Mouse (Mus musculus) cortical plate, adult 2 months (tissue): Measurements from ENCODE around the gene Cuta. TPM values are rescaled to one million over a fixed set of nuclear protein-coding genes. Genes with fewer than 3 reads are reported as not detected.
"Not testable (repeated sequence)": the region's sequence is repeated elsewhere in the genome, so short reads cannot be mapped to it uniquely, and the experiment has no call there.

Experiments
- H3K27ac ChIP-seq: fragments of 200-500 bp; 2 replicates; pipeline ENCODE4 v1.5.1; 2012; ENCODE audit warnings: low read length, control low read depth, inconsistent platforms; ENCODE audit not compliant: insufficient read depth
- H3K4me1 ChIP-seq: fragments of 200-500 bp; 2 replicates; pipeline ENCODE4 v1.6.1; 2011; ENCODE audit warnings: low read length; ENCODE audit not compliant: control insufficient read depth, insufficient read depth
- H3K4me3 ChIP-seq: fragments of 200-500 bp; 2 replicates; pipeline ENCODE4 v1.5.1; 2011; ENCODE audit warnings: mild to moderate bottlenecking, low read length, control low read depth; ENCODE audit not compliant: insufficient read depth
- CTCF ChIP-seq: fragments of 200-500 bp; IDR thresholded peaks from 2 replicates; pipeline ENCODE4 v1.5.1; 2011; ENCODE audit warnings: mild to moderate bottlenecking, control low read depth, low read length; ENCODE audit not compliant: insufficient read depth; ENCODE audit errors: extremely low read depth
- POLR2A ChIP-seq: fragments of 200-500 bp; IDR thresholded peaks from 2 replicates; pipeline ENCODE4 v1.6.1; 2011; ENCODE audit warnings: mild to moderate bottlenecking, low read length, control low read depth; ENCODE audit not compliant: insufficient read depth; ENCODE audit errors: extremely low read depth
- polyA plus RNA-seq: library from polyadenylated mRNA; depleted of rRNA; stranded (reverse); fragments of >200 nt; gene quantifications from 2 replicates; pipeline ENCODE4 v1.2.3, GENCODE M21; 2012; rRNA removed

The Cuta gene
- polyA plus RNA-seq = 136 and 139 TPM in 2 replicates

DNA sequence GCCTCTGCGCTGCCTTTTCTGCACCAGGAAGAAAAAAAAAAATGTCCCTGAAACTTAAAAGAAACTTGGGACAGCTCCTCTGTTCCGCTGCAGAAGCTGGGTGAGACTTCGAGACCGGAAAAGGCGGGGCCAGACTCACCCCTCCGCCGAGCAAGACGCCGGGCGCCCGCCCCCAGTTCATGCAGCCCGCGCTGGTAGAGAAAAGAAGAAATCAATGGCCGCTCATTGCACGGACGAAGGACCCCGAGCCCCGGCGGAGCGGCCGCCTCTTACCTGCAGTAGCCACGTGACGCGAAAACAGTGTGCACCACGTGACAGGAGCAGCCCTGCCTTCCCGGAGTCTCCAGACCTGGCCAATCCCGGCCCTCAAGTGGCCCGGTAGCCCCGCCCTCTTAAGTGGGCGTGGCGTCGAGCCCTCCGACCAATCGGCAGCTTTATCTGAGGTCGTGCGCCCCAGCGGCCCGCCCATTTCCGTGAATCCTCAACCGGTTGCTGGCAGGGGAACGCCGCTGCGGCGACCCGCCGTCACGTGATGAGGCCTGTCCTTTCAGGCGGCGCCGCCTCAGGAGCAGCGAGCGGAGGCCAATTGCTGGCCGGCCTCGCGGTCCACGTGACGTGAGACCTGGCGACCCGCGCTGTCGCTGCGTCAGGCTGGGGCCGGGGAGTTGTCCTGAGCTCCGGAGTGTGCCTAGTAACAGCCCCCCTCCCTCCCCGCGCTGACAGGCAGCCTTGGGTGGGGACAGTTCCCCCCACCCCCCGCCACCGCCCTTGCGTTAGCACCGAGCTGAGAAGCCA lies at the start of gene Cuta:
Gene Cuta, minus strand, starts transcription at position 392 of the 795 bp plus-strand sequence.
- Histone ChIP-seq H3K4me3 (peak within 1 kb of the TSS; percentile 48), H3K4me1 (peaks cover 6% of the 10 kb centered on the region; the same call in 1 of the 2 replicates), H3K27ac (peak within 1 kb of the TSS; percentile 97)
- TF ChIP-seq CTCF = no peak
- peak; percentile 83; the same call in 1 of the 2 replicates for TF ChIP-seq POLR2A

DNA sequence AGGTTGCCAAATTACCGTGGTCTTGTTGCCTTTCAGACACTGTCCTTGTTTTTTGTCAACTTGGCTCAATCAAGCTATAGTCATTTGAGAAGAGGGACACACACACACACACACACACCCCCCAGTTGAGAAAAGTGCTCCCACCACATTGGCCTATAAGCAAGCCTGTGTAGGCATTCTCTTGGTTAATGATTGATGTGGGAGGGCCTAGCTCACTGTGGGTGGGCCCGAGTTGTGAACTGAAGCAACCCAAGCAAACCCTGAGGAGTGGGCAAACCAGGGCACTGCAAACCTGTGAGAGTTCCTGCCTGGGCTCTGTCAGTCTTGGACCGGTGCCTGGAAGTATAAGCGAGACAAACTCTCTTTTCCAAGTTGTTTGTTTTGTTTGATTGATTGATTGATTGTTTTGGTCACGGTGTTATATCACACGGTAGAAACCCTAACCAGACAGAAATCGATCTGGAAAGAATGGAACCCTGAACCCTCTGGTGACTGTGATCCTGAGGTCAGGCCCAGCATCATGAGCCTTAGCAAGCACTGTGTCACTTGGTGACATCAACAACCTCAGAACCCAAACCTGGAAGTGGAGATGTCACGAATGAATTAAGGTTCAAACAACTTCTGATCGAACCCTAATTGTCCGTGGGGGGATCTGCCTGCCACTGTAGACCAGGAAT lies 46.3 kb upstream of the Cuta start:
- H3K4me3 ChIP-seq = no peak overlapping the region
- no peak overlapping the region for H3K27ac ChIP-seq
- TF ChIP-seq CTCF = no peak
- TF ChIP-seq POLR2A = no peak
- peaks cover 5% of the 10 kb centered on the region for H3K4me1 ChIP-seq

DNA sequence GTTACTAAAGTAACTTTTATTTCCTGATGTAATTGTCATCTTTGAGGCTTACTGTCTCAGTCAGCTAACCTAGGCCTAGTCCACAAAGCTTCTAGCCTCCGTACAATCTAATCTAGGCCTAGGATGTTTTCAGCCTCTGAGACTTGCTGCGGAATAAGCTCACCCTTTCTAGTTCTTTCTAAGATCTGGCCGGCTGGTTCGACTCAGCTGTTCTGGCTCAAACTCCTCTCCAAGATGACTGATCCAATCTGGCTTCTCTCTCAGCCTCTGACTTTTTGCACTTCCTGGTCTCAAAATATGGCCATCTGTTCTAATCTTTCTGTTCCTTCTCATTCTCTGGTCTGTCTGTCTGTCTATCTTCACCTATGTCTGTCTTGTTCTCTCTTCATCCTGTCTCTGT lies 44.0 kb upstream of the Cuta start:
- peaks cover 7% of the 10 kb centered on the region for H3K4me1 ChIP-seq
- TF ChIP-seq CTCF = no peak
- TF ChIP-seq POLR2A = no peak

DNA sequence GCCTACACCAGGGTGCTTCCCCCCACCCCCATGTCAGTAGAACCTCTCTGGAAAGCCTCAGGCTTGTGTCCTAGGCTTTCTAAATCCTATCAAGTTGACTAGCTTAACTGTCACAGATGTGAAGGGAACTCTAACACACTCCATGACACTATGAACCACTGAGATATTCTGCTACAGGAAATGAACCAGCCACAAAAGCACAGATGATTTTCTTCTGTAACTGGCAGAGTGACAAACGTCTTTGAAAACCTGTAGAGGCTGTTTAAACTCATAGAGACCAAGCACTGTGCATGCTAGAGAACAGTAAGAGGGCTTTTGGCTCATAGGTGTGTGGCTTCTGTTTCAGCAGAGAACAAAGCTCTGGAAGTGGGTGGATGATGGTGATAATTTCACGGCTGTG lies 41.7 kb upstream of the Cuta start:
- TF ChIP-seq CTCF (no peak), POLR2A (no peak)
- H3K4me1 ChIP-seq = peaks cover 7% of the 10 kb centered on the region
- no peak overlapping the region for H3K4me3 ChIP-seq
- peak overlapping the region; percentile 12; the same call in 1 of the 2 replicates for H3K27ac ChIP-seq

More for the DNA sequence above, 44.0 kb upstream of the Cuta start:
- Histone ChIP-seq H3K4me3 (no peak overlapping the region), H3K27ac (no peak overlapping the region)

DNA sequence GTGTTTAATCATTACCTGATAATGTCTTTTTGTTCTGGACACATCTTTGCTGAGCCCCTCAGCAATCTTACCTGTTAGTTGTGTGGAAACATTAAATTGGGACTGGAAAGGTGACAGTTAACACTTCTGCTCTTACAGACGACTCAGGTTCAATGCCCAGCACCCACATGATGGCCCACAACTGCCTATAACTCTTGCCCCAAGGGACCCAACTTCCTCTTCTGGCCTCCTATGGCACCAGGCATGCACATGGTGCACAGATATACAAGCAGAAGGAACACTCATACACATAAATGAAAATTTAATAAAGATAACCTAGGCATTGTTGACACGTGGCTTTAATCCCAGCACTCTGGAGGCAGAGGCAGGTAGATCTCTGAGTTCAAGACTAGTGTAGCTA lies 40.1 kb upstream of the Cuta start:
- Histone ChIP-seq H3K4me3 (no peak overlapping the region), H3K4me1 (peaks cover 9% of the 10 kb centered on the region), H3K27ac (no peak overlapping the region)
- no peak for TF ChIP-seq POLR2A
- no peak for TF ChIP-seq CTCF

DNA sequence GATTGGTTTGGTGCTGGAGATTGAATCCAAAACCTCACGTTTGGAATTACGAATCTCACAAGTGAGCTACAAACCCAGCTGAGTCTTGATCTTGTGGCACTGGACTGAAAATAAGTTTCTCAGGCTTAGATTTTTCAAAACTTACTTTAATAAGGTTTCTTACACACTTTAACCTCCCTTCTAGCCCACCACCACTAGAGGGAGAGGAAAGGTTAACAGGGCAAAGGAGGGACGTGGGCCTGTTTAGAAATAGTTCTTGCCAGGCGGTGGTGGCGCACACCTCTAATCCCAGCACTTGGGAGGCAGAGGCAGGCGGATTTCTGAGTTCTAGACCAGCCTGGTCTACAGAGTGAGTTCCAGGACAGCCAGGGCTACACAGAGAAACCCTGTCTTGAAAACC lies 38.0 kb upstream of the Cuta start:
- H3K4me1 ChIP-seq, H3K27ac ChIP-seq, H3K4me3 ChIP-seq: not testable (repeated sequence)

DNA sequence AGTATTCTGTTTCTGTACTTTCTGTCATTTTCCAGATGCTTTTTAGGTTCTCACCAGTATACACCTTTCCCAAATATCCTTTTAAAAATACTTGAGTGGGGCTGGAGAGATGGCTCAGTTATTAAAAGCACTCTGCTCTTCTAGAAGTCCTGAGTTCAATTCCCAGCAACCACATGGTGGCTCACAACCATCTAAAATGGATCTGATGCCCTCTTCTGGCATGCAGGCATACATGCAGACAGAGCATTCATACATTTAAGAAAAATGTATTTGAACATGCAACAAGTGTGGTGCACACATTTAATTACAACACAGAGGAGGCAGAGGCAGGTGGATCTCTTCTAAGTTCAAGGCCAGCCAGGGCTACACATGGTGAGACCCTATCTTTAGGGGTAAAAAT lies 36.0 kb upstream of the Cuta start:
- Histone ChIP-seq H3K4me3 (no peak overlapping the region), H3K27ac (no peak overlapping the region), H3K4me1 (peaks cover 3% of the 10 kb centered on the region; the same call in 1 of the 2 replicates)
- no peak for TF ChIP-seq POLR2A
- 0 out of 2 replicates have a peak, but pooled peaks have one; percentile 2 for TF ChIP-seq CTCF

DNA sequence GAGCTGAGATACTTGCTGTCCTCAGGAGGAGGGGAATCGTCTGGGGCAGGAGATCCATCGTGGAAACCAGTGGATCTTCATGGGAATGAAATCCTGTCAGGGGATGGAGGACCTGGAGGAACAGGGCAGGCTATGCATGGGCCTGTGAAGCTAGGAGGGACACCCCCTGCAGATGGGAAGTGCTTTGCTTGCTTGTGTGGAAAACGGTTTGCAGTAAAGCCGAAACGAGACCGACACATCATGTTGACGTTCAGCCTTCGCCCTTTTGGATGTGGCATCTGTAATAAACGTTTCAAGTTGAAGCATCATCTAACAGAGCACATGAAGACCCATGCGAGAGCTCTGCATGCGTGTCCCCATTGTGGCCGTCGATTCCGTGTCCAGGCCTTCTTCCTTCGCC lies 35.2 kb upstream of the Cuta start:
- H3K27ac ChIP-seq = no peak overlapping the region
- TF ChIP-seq CTCF = no peak
- no peak for TF ChIP-seq POLR2A
- 0 out of 2 replicates have a peak, but pooled peaks cover 2% of the 10 kb centered on the region for H3K4me1 ChIP-seq
- no peak overlapping the region for H3K4me3 ChIP-seq

DNA sequence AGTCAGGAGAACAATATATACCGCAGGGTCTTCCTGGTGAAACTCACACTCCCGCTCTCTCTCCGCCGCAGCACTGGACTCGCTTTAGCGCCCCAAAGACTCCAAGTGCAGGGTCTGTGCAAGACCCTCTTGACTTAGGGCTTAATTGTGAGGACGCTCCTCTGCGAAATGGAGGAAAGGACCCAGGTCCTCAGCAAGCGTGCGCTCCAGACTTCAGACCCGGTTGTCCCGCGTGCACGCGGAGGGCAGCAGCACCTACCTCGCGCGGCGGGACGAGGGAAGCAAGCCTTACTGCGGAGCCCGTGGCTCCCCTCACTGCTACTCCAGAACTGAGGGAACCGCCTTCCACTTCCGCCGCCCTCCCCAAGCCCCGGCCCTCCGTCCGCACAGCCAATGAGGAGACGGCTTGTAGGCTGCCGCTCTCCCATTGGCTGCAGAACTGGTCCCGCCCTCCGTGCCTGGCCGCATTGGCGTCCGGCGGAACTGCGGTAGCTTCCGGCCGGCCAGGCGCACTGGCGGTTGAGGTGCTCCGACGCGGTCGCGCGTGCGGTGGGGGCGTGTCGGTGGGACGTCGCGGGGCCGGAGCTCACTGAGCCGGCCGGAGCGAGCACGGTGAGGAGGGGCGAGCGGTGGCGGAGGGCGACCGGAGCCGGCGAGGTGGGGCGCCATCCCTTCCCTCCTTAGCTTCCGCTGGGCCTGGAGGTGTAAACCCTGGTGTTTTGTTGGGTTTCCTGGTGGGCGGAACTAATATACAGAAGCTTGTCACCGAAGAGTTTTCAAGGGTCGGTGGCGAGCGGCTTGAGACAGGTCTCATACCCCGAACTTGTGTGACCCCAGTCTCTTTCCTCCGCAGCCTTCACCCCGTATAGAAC lies 33.6 kb upstream of the Cuta start, which contains the start of gene Zbtb9:
Gene Zbtb9, plus strand, starts transcription at position 465 of the 872 bp plus-strand sequence.
- TF ChIP-seq CTCF (no peak), POLR2A (peak; percentile 97)
- H3K4me3 ChIP-seq = peak within 1 kb of the TSS; percentile 48
- H3K4me1 ChIP-seq = 0 out of 2 replicates have a peak, but pooled peaks cover 4% of the 10 kb centered on the region
- peak within 1 kb of the TSS; percentile 7; the same call in 1 of the 2 replicates for H3K27ac ChIP-seq
